Mouse (Mus musculus) myocyte (in vitro differentiated cells): ENCODE measurements around the gene Nrsn2.

Experiments
- E2F4 ChIP-seq: IDR thresholded peaks from one replicate; pipeline ENCODE4 v1.6.1; 2011; ENCODE audit warnings: mild to moderate bottlenecking, control low read depth, moderate library complexity; ENCODE audit not compliant: insufficient read depth
- MAX ChIP-seq: IDR thresholded peaks from one replicate; pipeline ENCODE4 v1.6.1; 2011; ENCODE audit warnings: low read depth, mild to moderate bottlenecking, control low read depth
- POLR2AphosphoS2 ChIP-seq: IDR thresholded peaks from one replicate; pipeline ENCODE4 v1.6.1; 2011; ENCODE audit warnings: low read depth, control low read depth; ENCODE audit not compliant: insufficient read length
- REST ChIP-seq: IDR thresholded peaks from one replicate; pipeline ENCODE4 v1.6.1; 2011; ENCODE audit warnings: mild to moderate bottlenecking, control low read depth, moderate library complexity; ENCODE audit not compliant: insufficient read depth, insufficient read length

- TF ChIP-seq MAX (no peak), POLR2AphosphoS2 (no peak), REST (no peak), E2F4 (no peak)
Observed at GRCm38 (mm10) chr2:152395271-152395920, 19.0 kb upstream of the Nrsn2 start.
